Mouse (Mus musculus): Measurements from ENCODE around the gene Btbd9. TPM values are rescaled to one million over a fixed set of nuclear protein-coding genes. Genes with fewer than 3 reads are reported as not detected.

Gene Btbd9
- total RNA-seq, 2 experiments from 2014 or later: 95.6 to 106 TPM

GRCm38 (mm10) chr17:30215741-30216140 is 360.5 kb downstream of the Btbd9 start:
- DNase-seq (ENCODE audit: low spot score in 2 of 2): no peak
- intact Hi-C loops (cut with DNase I): no loop called here

- DNase-seq (ENCODE audit: low spot score in 2 of 2): peak; percentile 75 to 92
- intact Hi-C loops (cut with DNase I): no loop called here
Observed at GRCm38 (mm10) chr17:30214393-30214792, 361.9 kb downstream of the Btbd9 start.

- intact Hi-C loops (cut with DNase I): no loop called here
Observed at GRCm38 (mm10) chr17:30213371-30213770, 362.9 kb downstream of the Btbd9 start.

GRCm38 (mm10) chr17:30212647-30213046 is 363.6 kb downstream of the Btbd9 start:
- intact Hi-C loops (cut with DNase I): no loop called here
- no peak for DNase-seq (ENCODE audit: low spot score in 2 of 2)

More at GRCm38 (mm10) chr17:30213371-30213770, 362.9 kb downstream of the Btbd9 start:
- DNase-seq (ENCODE audit: low spot score in 2 of 2): no peak

GRCm38 (mm10) chr17:30210936-30211335 is 365.4 kb downstream of the Btbd9 start:
- intact Hi-C loops (cut with DNase I): no loop called here

GRCm38 (mm10) chr17:30210262-30210661 is 366.0 kb downstream of the Btbd9 start:
- no peak for DNase-seq (ENCODE audit: low spot score in 2 of 2)
- intact Hi-C loops (cut with DNase I): no loop called here

More at GRCm38 (mm10) chr17:30210936-30211335, 365.4 kb downstream of the Btbd9 start:
- DNase-seq (ENCODE audit: low spot score in 2 of 2): no peak

GRCm38 (mm10) chr17:30205062-30205825 is 371.0 kb downstream of the Btbd9 start:
- DNase-seq (ENCODE audit: low spot score in 2 of 2): peak in 1 of 2 experiments; percentile 64
- intact Hi-C loops (cut with DNase I): loop anchor here (10.0 kb wide), 1 partner anchor 320 kb away; no protein-coding TSS in a partner anchor

GRCm38 (mm10) chr17:30200283-30200682 is 376.0 kb downstream of the Btbd9 start:
- DNase-seq (ENCODE audit: low spot score in 2 of 2): no peak
- intact Hi-C loops (cut with DNase I): loop anchor here (5.0 to 10.0 kb wide), 2 partner anchors 257 to 315 kb away; no protein-coding TSS in a partner anchor

- no peak for DNase-seq (ENCODE audit: low spot score in 2 of 2)
Observed at GRCm38 (mm10) chr17:30199374-30200247, 376.7 kb downstream of the Btbd9 start.

GRCm38 (mm10) chr17:30198422-30198821 is 377.9 kb downstream of the Btbd9 start:
- intact Hi-C loops (cut with DNase I): loop anchor here (5.0 kb wide), 2 partner anchors 191 to 221 kb away; no protein-coding TSS in a partner anchor
- DNase-seq (ENCODE audit: low spot score in 2 of 2): no peak

More at GRCm38 (mm10) chr17:30199374-30200247, 376.7 kb downstream of the Btbd9 start:
- intact Hi-C loops (cut with DNase I): loop anchor here (5.0 to 10.0 kb wide), 4 partner anchors 192 to 315 kb away; no protein-coding TSS in a partner anchor

GRCm38 (mm10) chr17:30197280-30198030 is 378.8 kb downstream of the Btbd9 start:
- intact Hi-C loops (cut with DNase I): loop anchor here (5.0 kb wide), 2 partner anchors 190 to 220 kb away; no protein-coding TSS in a partner anchor
- DNase-seq (ENCODE audit: low spot score in 2 of 2): no peak

- peak in 1 of 2 experiments; percentile 87 for DNase-seq (ENCODE audit: low spot score in 2 of 2)
- intact Hi-C loops (cut with DNase I): loop anchor here (5.0 kb wide), 2 partner anchors 189 to 219 kb away; no protein-coding TSS in a partner anchor
Observed at GRCm38 (mm10) chr17:30196401-30197279, 379.6 kb downstream of the Btbd9 start.

GRCm38 (mm10) chr17:30195591-30196183 is 380.6 kb downstream of the Btbd9 start:
- peak in 1 of 2 experiments; percentile 12 for DNase-seq (ENCODE audit: low spot score in 2 of 2)
- intact Hi-C loops (cut with DNase I): loop anchor here (2.0 to 5.0 kb wide), 3 partner anchors 81 to 218 kb away; no protein-coding TSS in a partner anchor

GRCm38 (mm10) chr17:30194629-30195445 is 381.5 kb downstream of the Btbd9 start:
- intact Hi-C loops (cut with DNase I): loop anchor here (2.0 to 5.0 kb wide), 3 partner anchors 80 to 218 kb away; no protein-coding TSS in a partner anchor
- DNase-seq (ENCODE audit: low spot score in 2 of 2): peak in 1 of 2 experiments; percentile 19

GRCm38 (mm10) chr17:30194091-30194490 is 382.2 kb downstream of the Btbd9 start:
- intact Hi-C loops (cut with DNase I): loop anchor here (2.0 kb wide), 1 partner anchor 79 kb away; no protein-coding TSS in a partner anchor
- DNase-seq (ENCODE audit: low spot score in 2 of 2): peak in 1 of 2 experiments; percentile 3

- intact Hi-C loops (cut with DNase I): loop anchor here (2.0 kb wide), 1 partner anchor 79 kb away; no protein-coding TSS in a partner anchor
Observed at GRCm38 (mm10) chr17:30193615-30194014, 382.7 kb downstream of the Btbd9 start.

More at GRCm38 (mm10) chr17:30193615-30194014, 382.7 kb downstream of the Btbd9 start:
- no peak for DNase-seq (ENCODE audit: low spot score in 2 of 2)
